Mouse (Mus musculus) layer of hippocampus, adult 9-11 months (tissue): Measurements from ENCODE around the gene Myo9b.

Experiments
- DNase-seq: peaks from one replicate; pipeline ENCODE4 v3.0.0; 2022

The Myo9b gene

DNA sequence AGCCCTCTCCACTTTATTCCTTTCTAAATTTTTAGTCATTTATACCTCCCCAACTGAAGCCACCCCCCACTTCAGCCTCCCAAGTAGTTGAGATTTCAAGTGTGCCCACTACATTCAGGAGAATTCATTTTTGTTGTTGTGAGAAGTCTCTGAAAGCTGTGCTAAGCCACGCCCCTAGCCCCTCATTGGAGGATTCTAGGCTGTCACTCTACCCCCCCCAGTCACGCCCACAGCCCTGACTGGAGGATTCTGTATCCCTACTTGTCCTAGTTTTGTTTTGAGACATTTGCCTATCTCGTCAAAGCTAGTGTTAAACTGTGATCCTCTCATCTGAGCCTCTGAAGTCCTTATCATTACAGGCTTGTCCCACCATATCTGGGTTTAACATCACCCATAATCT, 120.4 kb downstream of the Myo9b start:
- no peak for DNase-seq

DNA sequence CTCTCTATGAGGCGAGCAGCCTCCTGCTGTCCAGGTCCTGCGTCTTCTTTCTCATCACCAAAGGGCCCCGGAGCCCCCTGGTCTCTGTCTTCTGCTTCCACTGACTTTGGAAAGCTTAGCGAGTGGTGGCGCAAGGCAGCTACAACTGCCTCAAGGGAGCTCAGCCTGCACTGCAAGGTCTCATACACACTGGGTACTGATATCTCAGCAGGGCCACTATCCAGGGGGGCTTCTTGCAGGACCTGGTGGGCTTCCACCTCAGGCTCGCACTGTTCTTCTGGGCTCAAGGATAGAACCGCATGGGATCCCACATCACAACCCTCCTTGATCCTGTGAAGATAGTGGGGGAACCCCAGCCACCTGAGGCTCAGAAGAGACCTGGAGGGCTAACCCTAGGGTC, 122.0 kb downstream of the Myo9b start:
- no peak for DNase-seq

DNA sequence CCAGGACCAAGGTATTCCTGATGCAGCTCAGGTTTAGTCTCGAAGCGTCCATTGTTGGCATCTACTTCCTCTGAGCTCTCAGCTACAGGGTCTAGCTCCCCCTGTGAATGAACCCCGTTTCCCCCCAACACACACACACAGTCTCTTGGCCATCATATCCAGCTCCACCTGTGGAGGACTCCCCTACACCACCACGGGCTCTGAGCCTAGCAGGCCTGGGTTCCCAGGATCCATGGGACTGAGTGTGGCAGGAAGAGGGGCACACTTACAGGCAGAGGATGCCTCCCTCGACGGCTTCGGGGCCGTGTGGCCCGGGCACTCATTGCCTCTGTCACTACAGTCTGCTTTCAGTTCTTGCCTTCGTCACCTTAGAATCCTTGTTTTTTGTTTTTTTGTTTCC, 122.6 kb downstream of the Myo9b start:
- DNase-seq, result no peak

DNA sequence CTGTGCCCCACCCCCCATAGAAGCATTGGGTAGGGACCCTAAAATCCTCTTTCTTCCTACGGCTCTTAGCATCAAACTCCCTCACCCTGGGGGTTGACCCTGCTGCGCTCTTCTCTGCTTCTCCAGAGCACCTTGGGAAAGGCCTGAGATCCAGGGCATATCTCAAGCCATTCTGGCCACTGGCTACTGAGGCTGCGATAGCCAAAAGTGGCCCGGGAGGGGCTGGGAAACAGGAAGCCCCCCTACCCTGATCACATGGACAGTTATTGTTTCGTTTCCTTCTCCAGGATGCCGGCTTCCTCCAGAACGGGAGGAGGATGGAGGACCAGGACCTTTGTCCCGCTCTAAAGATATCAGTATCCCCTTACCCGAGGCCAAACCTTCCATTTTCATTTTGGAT, 123.1 kb downstream of the Myo9b start, which contains the start of gene Ushbp1:
Gene Ushbp1 (minus strand): TSS at position 174 of the 400 bp plus-strand sequence.
- DNase-seq, result no peak

DNA sequence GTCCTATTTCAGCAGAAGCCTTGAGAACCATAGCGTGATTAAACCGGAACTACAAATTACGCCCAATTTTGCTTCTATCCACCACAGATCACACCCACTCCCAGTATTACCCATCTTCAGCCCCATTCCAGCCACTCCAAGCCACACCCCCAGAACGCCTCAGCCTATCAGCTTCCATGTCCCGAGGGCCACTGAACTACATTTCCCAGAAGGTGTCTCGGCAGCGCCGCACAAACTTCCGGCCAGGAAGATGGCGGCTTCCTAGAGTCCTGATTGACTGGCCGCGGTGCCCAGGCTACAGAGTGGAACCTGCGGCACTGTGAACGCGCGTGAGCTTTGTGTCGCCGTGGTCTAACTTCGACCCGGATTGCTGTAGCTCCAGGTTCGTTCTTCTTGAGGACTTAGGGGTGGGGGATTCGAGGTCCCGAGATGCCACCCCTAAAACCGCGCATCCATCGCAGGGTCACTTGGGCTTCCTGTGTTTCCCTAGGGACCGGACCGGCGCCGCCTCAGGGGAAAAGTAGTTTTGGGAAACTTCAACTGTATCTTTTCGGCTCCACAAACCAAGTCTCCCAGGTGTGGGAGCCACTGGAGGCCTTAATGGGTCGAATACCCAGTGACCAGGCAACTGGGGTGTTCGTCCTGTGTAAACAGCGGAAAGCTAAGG, 124.3 kb downstream of the Myo9b start, which contains the start of gene Babam1:
Gene Babam1 (plus strand): TSS at position 223 of the 667 bp plus-strand sequence.
- peak; percentile 97 for DNase-seq

DNA sequence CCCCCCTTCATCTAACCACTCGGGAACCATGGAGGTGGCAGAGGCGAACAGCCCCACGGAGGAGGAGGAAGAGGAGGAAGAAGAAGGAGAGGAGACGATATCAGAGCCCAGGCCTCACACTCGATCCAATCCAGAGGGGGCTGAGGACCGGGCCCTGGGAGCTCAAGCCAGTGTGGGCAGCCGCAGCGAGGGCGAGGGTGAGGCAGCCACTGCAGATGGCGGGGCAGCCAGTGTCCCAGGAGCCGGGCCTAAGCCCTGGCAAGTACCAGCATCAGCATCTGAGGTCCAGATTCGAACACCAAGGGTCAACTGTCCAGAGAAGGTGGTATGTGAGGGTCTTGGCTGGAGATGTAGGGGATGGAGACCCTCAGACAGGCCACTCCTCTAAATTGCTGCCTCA, 125.2 kb downstream of the Myo9b start:
- no peak for DNase-seq

DNA sequence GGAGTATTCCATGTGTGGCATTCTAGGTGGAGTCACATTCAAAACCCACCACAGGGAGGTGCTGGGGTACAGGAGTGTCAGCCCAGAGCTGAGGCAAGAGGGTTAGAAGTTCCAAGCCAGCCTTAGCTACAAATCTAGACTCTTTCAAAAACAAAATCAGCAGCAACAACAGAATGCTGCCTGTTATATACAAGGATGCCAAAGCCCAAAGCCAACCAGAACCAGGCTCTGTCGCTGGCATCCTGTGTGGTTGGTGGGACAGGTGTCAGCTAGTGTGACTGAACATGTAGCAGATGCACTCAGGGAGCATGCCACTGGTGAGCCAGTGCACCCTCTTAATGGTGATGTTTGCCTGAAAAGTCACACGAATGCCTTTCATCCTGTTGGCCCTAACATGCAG, 128.3 kb downstream of the Myo9b start:
- no peak for DNase-seq

DNA sequence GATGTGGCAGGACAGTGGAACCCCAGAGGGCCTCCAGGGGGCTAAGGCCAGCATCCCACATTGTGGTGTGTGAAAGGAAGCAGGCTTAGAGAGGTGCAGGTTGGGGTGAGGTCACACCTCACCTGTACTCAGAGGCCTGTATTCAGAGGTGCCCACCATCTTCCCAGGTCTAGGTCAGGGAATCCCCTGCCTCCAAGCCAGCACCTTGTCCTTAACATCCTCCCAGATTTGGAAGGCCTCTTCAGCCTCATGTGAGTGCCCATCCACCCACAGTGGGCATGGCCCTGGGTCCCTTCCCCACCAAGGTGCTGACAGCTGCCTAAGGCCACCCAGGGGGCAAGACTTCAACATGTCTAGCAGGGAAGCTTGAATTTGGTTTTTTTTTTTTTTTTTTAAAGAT, 128.9 kb downstream of the Myo9b start:
- no peak for DNase-seq

DNA sequence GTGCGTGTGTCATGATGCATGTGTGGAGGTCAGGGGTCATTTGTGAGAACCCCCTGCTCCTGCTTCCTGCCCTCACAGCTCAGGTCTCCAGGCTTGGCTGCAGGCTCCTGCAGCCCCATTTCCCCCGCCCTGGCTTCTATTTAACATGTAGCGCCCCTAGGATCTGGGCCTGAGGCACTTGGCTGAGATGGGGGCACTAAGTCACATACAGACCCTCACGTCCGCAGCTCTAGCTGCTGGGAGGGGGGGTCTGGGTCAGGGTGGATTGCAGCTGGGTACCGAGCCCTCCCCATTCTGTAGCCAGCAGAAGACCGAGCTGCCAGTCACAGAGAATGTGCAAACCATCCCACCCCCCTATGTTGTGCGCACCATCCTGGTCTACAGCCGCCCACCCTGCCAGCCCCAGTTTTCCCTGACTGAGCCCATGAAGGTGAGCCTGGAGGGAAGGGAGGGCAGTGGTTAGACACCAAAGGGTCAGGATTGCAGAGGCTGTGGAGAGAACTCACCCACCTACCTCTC, 130.0 kb downstream of the Myo9b start:
- no peak for DNase-seq

DNA sequence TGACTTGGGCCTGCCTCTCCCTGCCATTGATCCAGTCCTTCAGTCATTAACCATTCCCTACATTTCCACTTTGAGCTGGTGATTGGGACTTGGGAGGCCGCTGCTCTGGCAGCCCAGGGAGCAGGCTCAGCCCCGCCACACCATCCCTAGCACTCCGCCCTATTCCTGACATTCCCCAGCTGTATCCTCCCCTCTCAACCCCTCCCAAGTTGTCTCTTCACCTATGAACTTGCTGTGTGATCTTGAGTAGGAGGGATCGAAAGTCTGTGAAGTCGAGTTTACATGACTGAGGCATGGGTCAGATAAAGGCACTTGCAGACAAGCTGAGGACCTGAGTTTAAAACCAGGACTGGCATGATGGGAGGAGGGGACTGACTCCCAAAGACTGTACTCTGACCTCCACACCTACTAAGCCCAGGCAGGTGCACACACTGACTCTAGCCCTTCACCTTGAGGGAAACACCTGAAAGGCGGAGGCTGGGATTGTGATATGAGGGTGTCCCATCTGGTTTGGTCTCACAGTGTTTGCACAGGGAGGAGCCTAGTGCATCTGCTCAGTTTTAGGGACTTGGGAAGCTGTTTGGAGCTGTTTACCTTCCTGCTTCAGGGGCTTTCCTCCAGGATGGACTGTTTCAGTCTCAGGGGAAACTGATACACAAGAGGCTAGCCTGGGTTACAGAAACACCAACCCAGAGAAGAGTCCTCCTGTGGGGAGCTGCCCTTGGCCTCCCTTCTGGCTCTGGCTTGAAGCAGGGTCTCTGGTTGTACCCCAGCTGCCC, 130.8 kb downstream of the Myo9b start:
- no peak for DNase-seq

DNA sequence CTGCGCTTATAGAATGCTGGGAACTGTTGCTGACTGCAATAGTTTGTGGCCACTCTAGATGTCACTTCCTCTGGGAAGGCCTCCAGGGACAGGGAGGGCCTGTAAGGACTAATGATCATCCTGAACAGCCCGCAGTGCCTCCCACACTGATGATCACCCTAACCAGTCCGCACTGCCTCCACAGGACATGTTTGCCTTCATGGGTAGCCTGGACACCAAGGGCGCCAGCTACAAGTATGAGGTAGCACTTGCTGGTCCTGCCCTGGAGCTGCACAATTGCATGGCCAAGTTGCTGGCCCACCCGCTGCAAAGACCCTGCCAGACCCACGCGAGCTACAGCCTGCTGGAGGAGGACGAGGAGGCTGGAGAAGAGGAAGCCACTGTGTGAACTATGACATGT, 131.5 kb downstream of the Myo9b start:
- DNase-seq, result no peak

DNA sequence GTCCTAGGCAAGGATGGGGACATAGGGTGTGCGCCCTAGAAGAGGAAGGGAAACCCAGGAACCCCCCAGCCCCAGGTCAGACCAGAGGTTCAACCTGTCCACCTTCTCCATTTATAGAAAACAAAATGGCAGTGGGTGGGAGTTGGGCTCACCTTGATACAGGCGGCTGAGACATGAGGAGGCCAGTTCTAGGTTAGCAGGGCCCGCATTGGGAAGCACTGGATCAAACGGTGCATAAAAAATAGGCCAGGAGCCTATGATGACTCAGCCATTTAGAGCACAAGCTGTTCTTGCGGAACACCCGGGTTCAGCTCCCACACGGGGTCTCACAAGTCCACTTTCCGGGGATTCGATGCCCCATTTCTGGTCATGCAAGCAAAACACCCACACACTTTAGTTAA, 132.4 kb downstream of the Myo9b start:
- no peak for DNase-seq

DNA sequence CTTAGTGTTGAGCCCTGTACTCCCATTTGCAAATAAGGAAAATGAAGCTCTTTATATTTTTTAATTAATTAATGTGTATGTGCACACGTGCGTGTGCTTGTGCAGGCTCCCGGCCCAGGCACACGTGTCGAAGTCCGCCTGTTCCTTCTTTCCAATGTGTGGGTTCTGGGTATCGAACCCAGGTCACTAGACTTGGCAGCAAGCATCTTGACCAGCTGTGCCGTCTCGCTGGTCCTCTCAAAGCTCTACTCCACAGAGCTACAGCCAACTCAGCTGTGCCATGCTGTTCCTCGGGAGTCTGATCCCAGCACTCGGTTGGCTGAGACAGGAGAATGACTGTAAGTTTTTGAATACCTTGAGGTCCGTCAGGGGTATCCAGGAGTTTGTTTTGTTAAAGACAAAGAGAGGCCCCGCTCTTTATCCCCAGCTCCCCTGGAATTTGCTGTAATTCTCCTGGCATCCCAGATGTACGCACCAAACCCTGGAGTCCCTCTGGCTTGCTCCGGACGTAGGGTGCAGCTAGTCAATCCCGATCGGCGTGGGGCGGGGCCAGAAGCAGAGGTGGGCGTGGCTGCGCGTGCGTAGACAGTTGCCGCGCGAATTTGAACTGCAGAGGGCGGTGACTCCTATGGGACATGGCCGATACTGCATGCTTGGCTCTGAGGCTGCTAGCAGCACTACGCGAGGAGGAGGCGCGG, 133.0 kb downstream of the Myo9b start, which contains the start of gene Ankle1:
Gene Ankle1 (plus strand): TSS at position 610 of the 698 bp plus-strand sequence.
- DNase-seq, result peak; percentile 91

DNA sequence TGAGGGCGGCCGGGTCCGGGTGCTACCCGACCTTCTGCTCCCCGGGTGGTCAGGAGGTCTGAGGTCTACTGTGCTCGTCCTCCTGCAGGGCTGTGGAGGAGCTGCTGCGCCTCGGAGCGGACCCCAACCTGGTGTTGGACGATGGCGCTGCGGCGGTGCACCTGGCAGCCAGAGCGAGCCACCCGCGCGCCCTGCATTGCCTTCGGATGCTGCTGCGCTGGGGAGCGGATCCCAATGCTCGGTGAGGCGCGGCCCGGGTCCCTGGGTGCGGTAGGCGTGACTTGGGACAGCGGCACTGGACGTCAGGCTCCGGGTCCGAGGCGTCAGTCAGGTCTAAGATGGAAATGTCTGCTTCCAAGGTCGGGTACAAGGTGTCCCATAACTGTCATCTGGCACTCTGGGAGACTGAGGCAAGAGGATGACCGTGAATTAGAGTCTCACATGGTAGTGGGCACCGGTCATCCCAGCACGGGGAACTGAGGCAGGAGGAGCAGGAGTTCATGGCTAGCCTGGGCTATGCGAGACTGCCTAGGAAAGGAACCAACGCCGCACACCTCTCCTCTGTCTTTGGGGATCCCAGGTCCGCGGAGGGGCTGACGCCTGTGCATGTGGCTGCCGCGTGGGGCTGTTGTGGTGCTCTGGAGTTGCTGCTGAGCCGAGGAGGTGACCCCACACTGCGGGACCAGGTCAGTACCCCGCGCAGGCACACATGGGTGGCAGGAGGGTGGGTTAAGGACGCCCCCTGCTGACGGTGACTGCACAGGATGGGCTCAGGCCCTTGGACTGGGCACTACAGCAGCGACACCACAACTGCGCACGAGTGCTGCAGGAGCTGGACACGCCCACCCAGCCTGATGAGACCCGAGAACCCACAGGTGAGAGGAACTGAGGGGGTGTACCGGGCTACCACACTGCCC, 133.8 kb downstream of the Myo9b start:
- no peak for DNase-seq

DNA sequence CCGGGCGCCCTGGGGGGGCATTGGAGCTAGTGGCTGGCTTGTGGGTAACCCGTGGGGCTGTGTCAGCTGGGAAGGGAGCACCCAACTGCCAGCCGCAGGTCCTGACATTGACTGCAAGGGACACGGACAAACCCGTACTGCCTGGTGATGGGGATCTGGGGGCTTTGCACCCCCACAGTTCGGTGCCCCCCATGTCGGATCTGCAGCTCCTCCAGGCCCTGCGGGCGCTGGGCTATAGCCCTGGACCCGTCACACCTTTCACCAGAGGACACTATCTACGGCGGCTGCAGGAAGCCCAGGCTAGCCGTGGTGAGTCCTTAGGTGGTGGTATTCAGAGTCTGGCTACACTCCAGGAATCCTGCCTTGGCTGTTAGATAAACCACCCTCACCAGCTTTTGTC, 134.9 kb downstream of the Myo9b start:
- DNase-seq, result no peak

DNA sequence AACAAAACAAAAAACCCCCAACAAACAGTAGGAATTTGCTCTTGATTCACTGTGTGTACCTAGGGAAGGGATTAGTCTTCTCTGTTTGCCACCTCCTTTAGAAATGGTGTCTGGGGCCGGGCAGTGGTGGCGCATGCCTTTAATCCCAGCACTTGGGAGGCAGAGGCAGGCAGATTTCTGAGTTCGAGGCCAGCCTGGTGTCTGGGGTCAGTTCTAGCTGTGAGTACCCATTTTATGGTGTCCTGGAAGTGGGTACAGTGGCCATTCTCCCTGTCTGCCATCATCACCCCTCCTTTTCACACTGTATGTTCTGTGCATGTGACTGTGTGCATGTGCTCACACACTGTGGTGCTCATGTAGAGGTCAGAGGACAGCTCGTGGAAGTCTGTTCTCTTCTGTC, 135.7 kb downstream of the Myo9b start:
- no peak for DNase-seq
